Mouse (Mus musculus): Measurements from ENCODE around the gene Nfe2. TPM values are rescaled to one million over a fixed set of nuclear protein-coding genes. Genes with fewer than 3 reads are reported as not detected.
"Not testable (repeated sequence)": the region's sequence is repeated elsewhere in the genome, so short reads cannot be mapped to it uniquely, and the experiment has no call there.

Gene Nfe2
- polyA plus RNA-seq, 1 experiment from 2014 or later: 1.9 TPM

GRCm38 (mm10) chr15:103284647-103285046 is 26.4 kb upstream of the Nfe2 start:
- no peaks in the 10 kb centered on the region for H3K9me3 ChIP-seq (ENCODE audit: control insufficient read depth, low read length)
- no peak overlapping the region for H3K4me3 ChIP-seq (ENCODE audit: low read depth, low read length)
- H3K27me3 ChIP-seq (replicated peaks; ENCODE audit: control insufficient read depth, insufficient read depth, low read length): no peaks in the 10 kb centered on the region
- WGBS: 40% methylated on average over 2 of the region's 2 CpGs
- no peak overlapping the region for H3K9ac ChIP-seq (ENCODE audit: low read length)
- DNase-seq (ENCODE audit: low spot score) (no peak), ATAC-seq (replicated peaks; ENCODE audit: low FRiP score, low TSS enrichment, low read depth) (no peak)
- no peak overlapping the region for H3K27ac ChIP-seq (ENCODE audit: low read depth)
- peaks cover 8% of the 10 kb centered on the region; the same call in 1 of the 2 replicates for H3K4me1 ChIP-seq (replicated peaks; ENCODE audit: control insufficient read depth, insufficient read depth, low read length)
- H3K4me2 ChIP-seq (ENCODE audit: low read length): no peak overlapping the region
- peaks cover 16% of the 10 kb centered on the region; the same call in 1 of the 2 replicates for H3K36me3 ChIP-seq (ENCODE audit: control insufficient read depth, insufficient read depth, low read length)

- peaks cover 13% of the 10 kb centered on the region; the same call in 1 of the 2 replicates for H3K36me3 ChIP-seq (ENCODE audit: control insufficient read depth, insufficient read depth, low read length)
- no peak overlapping the region for H3K4me2 ChIP-seq (ENCODE audit: low read length)
- H3K4me3 ChIP-seq (ENCODE audit: low read depth, low read length): no peak overlapping the region
- H3K9ac ChIP-seq (ENCODE audit: low read length): no peak overlapping the region
- no peak overlapping the region for H3K27ac ChIP-seq (ENCODE audit: low read depth)
- H3K4me1 ChIP-seq (replicated peaks; ENCODE audit: control insufficient read depth, insufficient read depth, low read length): peaks cover 8% of the 10 kb centered on the region; the same call in 1 of the 2 replicates
- no peak for ATAC-seq (replicated peaks; ENCODE audit: low FRiP score, low TSS enrichment, low read depth)
- DNase-seq (ENCODE audit: low spot score): peak; percentile 79
- 62% methylated on average over 3 of the region's 3 CpGs for WGBS
- H3K27me3 ChIP-seq (replicated peaks; ENCODE audit: control insufficient read depth, insufficient read depth, low read length): no peaks in the 10 kb centered on the region
- H3K9me3 ChIP-seq (ENCODE audit: control insufficient read depth, low read length): no peaks in the 10 kb centered on the region
Measured at GRCm38 (mm10) chr15:103284066-103284465, 25.9 kb upstream of the Nfe2 start.

GRCm38 (mm10) chr15:103281465-103282205 is 23.4 kb upstream of the Nfe2 start:
- DNase-seq (ENCODE audit: low spot score) (no peak), ATAC-seq (replicated peaks; ENCODE audit: low FRiP score, low TSS enrichment, low read depth) (peak; percentile 62)
- Histone ChIP-seq H3K27ac (ENCODE audit: low read depth) (no peak overlapping the region), H3K9ac (ENCODE audit: low read length) (no peak overlapping the region), H3K4me3 (ENCODE audit: low read depth, low read length) (no peak overlapping the region), H3K9me3 (ENCODE audit: control insufficient read depth, low read length) (no peaks in the 10 kb centered on the region), H3K27me3 (replicated peaks; ENCODE audit: control insufficient read depth, insufficient read depth, low read length) (no peaks in the 10 kb centered on the region), H3K36me3 (ENCODE audit: control insufficient read depth, insufficient read depth, low read length) (no peaks in the 10 kb centered on the region), H3K4me1 (replicated peaks; ENCODE audit: control insufficient read depth, insufficient read depth, low read length) (peaks cover 15% of the 10 kb centered on the region), H3K4me2 (ENCODE audit: low read length) (no peak overlapping the region)
- 86% methylated on average over 3 of the region's 3 CpGs for WGBS

GRCm38 (mm10) chr15:103280817-103281464 is 22.7 kb upstream of the Nfe2 start:
- Histone ChIP-seq H3K27me3 (replicated peaks; ENCODE audit: control insufficient read depth, insufficient read depth, low read length) (no peaks in the 10 kb centered on the region), H3K4me1 (replicated peaks; ENCODE audit: control insufficient read depth, insufficient read depth, low read length) (peaks cover 15% of the 10 kb centered on the region), H3K36me3 (ENCODE audit: control insufficient read depth, insufficient read depth, low read length) (no peaks in the 10 kb centered on the region), H3K4me2 (ENCODE audit: low read length) (no peak overlapping the region), H3K4me3 (ENCODE audit: low read depth, low read length) (no peak overlapping the region), H3K9me3 (ENCODE audit: control insufficient read depth, low read length) (no peaks in the 10 kb centered on the region), H3K9ac (ENCODE audit: low read length) (no peak overlapping the region), H3K27ac (ENCODE audit: low read depth) (no peak overlapping the region)
- WGBS: 60% methylated on average over 3 of the region's 3 CpGs
- DNase-seq (ENCODE audit: low spot score): no peak
- peak; percentile 63 for ATAC-seq (replicated peaks; ENCODE audit: low FRiP score, low TSS enrichment, low read depth)

GRCm38 (mm10) chr15:103279750-103280149 is 21.5 kb upstream of the Nfe2 start:
- no peak for ATAC-seq (replicated peaks; ENCODE audit: low FRiP score, low TSS enrichment, low read depth)
- Histone ChIP-seq H3K4me2 (ENCODE audit: low read length) (no peak overlapping the region), H3K9me3 (ENCODE audit: control insufficient read depth, low read length) (no peaks in the 10 kb centered on the region), H3K27me3 (replicated peaks; ENCODE audit: control insufficient read depth, insufficient read depth, low read length) (no peaks in the 10 kb centered on the region), H3K4me3 (ENCODE audit: low read depth, low read length) (no peak overlapping the region), H3K36me3 (ENCODE audit: control insufficient read depth, insufficient read depth, low read length) (no peaks in the 10 kb centered on the region), H3K4me1 (replicated peaks; ENCODE audit: control insufficient read depth, insufficient read depth, low read length) (peaks cover 6% of the 10 kb centered on the region; the same call in 1 of the 2 replicates), H3K9ac (ENCODE audit: low read length) (no peak overlapping the region), H3K27ac (ENCODE audit: low read depth) (no peak overlapping the region)
- 60% methylated on average over 3 of the region's 3 CpGs for WGBS
- no peak for DNase-seq (ENCODE audit: low spot score)

- no peak for ATAC-seq (replicated peaks; ENCODE audit: low FRiP score, low TSS enrichment, low read depth)
- H3K36me3 ChIP-seq (ENCODE audit: control insufficient read depth, insufficient read depth, low read length): no peaks in the 10 kb centered on the region
- no peak for DNase-seq (ENCODE audit: low spot score)
- H3K4me1 ChIP-seq (replicated peaks; ENCODE audit: control insufficient read depth, insufficient read depth, low read length): peaks cover 14% of the 10 kb centered on the region
- H3K4me3 ChIP-seq (ENCODE audit: low read depth, low read length): no peak overlapping the region
- no peak overlapping the region for H3K4me2 ChIP-seq (ENCODE audit: low read length)
- WGBS: 51% methylated on average over 7 of the region's 7 CpGs
- no peaks in the 10 kb centered on the region for H3K9me3 ChIP-seq (ENCODE audit: control insufficient read depth, low read length)
- no peak overlapping the region for H3K9ac ChIP-seq (ENCODE audit: low read length)
- H3K27ac ChIP-seq (ENCODE audit: low read depth): no peak overlapping the region
- H3K27me3 ChIP-seq (replicated peaks; ENCODE audit: control insufficient read depth, insufficient read depth, low read length): no peaks in the 10 kb centered on the region
Measured at GRCm38 (mm10) chr15:103277949-103278348, 19.7 kb upstream of the Nfe2 start.

GRCm38 (mm10) chr15:103275943-103276342 is 17.7 kb upstream of the Nfe2 start:
- not testable (repeated sequence) for H3K4me3 ChIP-seq (ENCODE audit: low read depth, low read length); H3K36me3 ChIP-seq (ENCODE audit: control insufficient read depth, insufficient read depth, low read length); H3K27me3 ChIP-seq (replicated peaks; ENCODE audit: control insufficient read depth, insufficient read depth, low read length); H3K9me3 ChIP-seq (ENCODE audit: control insufficient read depth, low read length); H3K9ac ChIP-seq (ENCODE audit: low read length); H3K4me2 ChIP-seq (ENCODE audit: low read length); ATAC-seq (replicated peaks; ENCODE audit: low FRiP score, low TSS enrichment, low read depth); H3K27ac ChIP-seq (ENCODE audit: low read depth); DNase-seq (ENCODE audit: low spot score)
- WGBS: 90% methylated on average over 2 of the region's 3 CpGs
- H3K4me1 ChIP-seq (replicated peaks; ENCODE audit: control insufficient read depth, insufficient read depth, low read length): peaks cover 14% of the 10 kb centered on the region

GRCm38 (mm10) chr15:103272419-103273279 is 14.4 kb upstream of the Nfe2 start, which contains the start of gene Copz1:
Gene Copz1, plus strand, starts transcription at chr15:103272714.
- Histone ChIP-seq H3K36me3 (ENCODE audit: control insufficient read depth, insufficient read depth, low read length) (no peaks in the 10 kb centered on the region), H3K9ac (ENCODE audit: low read length) (peak within 1 kb of the TSS; percentile 82), H3K27ac (ENCODE audit: low read depth) (0 out of 2 replicates have a peak within 1 kb of the TSS, but pooled peaks have one; percentile 12), H3K9me3 (ENCODE audit: control insufficient read depth, low read length) (no peaks in the 10 kb centered on the region), H3K27me3 (replicated peaks; ENCODE audit: control insufficient read depth, insufficient read depth, low read length) (no peaks in the 10 kb centered on the region), H3K4me3 (ENCODE audit: low read depth, low read length) (peak within 1 kb of the TSS; percentile 87), H3K4me1 (replicated peaks; ENCODE audit: control insufficient read depth, insufficient read depth, low read length) (peaks cover 14% of the 10 kb centered on the region), H3K4me2 (ENCODE audit: low read length) (peak within 1 kb of the TSS; percentile 82)
- ATAC-seq (replicated peaks; ENCODE audit: low FRiP score, low TSS enrichment, low read depth) (peak; percentile 99), DNase-seq (ENCODE audit: low spot score) (peak; percentile 91)
- under 1% methylated on average over 38 of the region's 38 CpGs for WGBS

Measured in intestine, embryonic 14.5 days (tissue).